Mouse (Mus musculus) c-Kit-positive CD71-negative TER-119-negative erythroid progenitor cells, embryonic 14.5 days (primary cell): ENCODE results near the gene Dad1.

Source experiments
- DNase-seq: peaks from one replicate; pipeline ENCODE4 v3.0.0-alpha.2; 2013; ENCODE audit warnings: low read depth

Gene Dad1

GRCm38 (mm10) chr14:54205904-54206303 lies 48.0 kb downstream of the Dad1 start:
- DNase-seq, result no peak

GRCm38 (mm10) chr14:54204786-54205185 lies 49.1 kb downstream of the Dad1 start:
- DNase-seq, result no peak

GRCm38 (mm10) chr14:54204311-54204710 lies 49.6 kb downstream of the Dad1 start:
- no peak for DNase-seq

GRCm38 (mm10) chr14:54203776-54204175 lies 50.1 kb downstream of the Dad1 start:
- no peak for DNase-seq

GRCm38 (mm10) chr14:54203207-54203606 lies 50.7 kb downstream of the Dad1 start:
- DNase-seq, result no peak

GRCm38 (mm10) chr14:54200363-54200762 lies 53.5 kb downstream of the Dad1 start:
- no peak for DNase-seq

GRCm38 (mm10) chr14:54199662-54200061 lies 54.2 kb downstream of the Dad1 start:
- DNase-seq, result no peak

GRCm38 (mm10) chr14:54197740-54198139 lies 56.2 kb downstream of the Dad1 start:
- no peak for DNase-seq

GRCm38 (mm10) chr14:54195838-54196423 lies 58.0 kb downstream of the Dad1 start:
- no peak for DNase-seq

- DNase-seq, result no peak
Observed at GRCm38 (mm10) chr14:54193354-54194133, 60.4 kb downstream of the Dad1 start.

- no peak for DNase-seq
Observed at GRCm38 (mm10) chr14:54192462-54192847, 61.4 kb downstream of the Dad1 start.

- no peak for DNase-seq
Observed at GRCm38 (mm10) chr14:54191594-54192461, 62.1 kb downstream of the Dad1 start.

- DNase-seq, result no peak
Observed at GRCm38 (mm10) chr14:54191026-54191390, 62.9 kb downstream of the Dad1 start.

GRCm38 (mm10) chr14:54190305-54191025 lies 63.4 kb downstream of the Dad1 start:
- DNase-seq, result no peak

- DNase-seq, result no peak
Observed at GRCm38 (mm10) chr14:54189255-54189654, 64.6 kb downstream of the Dad1 start.

GRCm38 (mm10) chr14:54187211-54187610 lies 66.7 kb downstream of the Dad1 start:
- DNase-seq, result no peak
